Mouse (Mus musculus) urinary bladder, postnatal 14 days (tissue): ENCODE results near the gene Tceal9.
"Not testable (repeated sequence)": the region's sequence is repeated elsewhere in the genome, so short reads cannot be mapped to it uniquely, and the experiment has no call there.

Experiments
- DNase-seq: peaks from one replicate; pipeline ENCODE4 v3.0.0; 2021; ENCODE audit warnings: low spot score

The Tceal9 gene

DNA sequence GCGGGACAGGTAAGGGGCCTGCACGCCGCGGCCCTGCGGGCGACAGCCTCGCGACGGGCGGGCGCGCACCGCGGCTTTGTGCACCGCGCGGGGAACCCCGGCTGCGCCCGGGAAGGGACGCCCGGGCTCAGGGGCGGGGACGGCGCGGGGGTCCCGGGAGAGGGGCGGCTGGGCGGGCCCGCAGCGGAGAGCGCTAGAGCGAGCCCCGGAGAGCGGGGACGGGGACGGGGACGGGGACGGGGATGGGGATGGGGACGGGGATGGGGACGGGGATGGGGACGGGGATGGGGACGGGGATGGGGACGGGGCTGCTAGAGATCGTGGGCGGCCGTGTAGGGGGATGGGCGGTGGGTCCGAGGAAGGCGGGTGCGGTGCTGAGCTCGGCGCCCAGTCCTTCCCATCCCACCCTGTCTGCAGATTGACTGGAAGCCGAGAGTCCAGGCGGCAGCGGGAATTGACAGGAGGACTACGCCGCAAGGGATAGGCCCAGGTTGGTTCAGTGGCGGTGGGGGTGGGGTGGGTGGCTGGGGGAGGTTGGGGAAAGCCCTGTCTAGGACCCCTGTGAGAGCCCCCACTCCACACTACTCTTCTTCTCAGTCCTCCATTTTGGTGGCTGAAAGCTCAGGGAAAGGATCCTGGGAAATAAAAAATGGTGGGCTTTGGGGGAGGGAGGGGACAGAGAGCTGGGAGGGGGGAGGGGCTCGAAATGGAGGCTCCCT is 25.7 kb downstream of the Tceal9 start:
- not testable (repeated sequence) for DNase-seq

DNA sequence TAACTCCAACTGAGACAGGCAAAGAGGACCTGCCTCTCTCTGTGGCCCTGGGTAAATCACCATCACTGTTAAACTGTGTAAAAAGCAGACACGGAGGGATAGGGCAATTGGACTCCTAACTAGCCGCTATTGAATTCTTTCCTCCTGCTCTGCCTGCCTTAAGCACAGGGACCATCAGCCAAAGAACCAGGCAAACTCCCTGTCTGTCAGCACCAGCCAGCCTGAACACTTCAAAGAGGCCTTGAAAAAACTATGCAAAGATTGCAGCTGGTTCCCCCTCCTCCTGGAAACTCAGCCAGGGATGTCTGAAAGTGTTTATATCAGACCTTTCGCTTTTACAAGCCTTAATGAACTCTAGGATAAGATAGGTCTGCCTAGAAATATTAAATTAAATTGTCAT is 29.7 kb downstream of the Tceal9 start:
- DNase-seq, result no peak

DNA sequence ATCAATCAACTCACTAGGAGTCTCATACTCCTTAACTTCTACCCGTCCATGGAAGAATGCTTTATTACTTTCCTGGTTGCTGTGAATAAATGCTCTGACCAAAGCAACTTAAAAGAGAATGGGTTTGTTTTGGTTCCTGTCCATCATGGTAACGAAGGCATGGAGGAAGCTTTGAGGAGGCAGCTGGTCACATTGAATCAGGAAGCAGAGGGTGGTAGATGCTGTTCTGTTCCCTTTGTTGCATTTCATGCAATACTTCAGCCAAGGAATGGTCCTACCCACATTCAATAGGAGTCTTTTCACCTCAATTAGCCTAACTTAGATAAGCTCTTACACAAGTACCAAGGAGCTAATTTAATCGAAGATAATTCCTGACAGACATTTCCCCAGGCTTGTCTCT is 30.5 kb downstream of the Tceal9 start:
- DNase-seq, result no peak

DNA sequence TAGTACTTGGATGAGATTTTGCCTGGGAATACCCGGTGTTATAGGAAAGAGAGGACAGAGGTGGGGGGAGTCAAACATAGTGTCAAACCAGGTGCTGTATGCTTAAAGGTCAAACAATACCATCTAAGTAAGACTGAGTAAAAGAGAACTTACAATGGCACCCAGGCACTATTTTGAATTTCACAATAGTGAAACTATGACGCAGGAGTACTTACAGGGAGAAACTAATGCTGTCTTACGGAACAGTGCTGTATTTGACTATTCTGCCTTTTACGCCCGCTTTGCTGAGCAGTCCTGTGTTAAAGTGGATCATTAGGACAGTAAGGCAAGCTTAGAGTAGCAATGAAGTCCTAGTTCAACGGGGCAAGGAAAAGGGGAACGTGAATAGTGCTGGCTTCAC is 32.7 kb downstream of the Tceal9 start:
- no peak for DNase-seq

DNA sequence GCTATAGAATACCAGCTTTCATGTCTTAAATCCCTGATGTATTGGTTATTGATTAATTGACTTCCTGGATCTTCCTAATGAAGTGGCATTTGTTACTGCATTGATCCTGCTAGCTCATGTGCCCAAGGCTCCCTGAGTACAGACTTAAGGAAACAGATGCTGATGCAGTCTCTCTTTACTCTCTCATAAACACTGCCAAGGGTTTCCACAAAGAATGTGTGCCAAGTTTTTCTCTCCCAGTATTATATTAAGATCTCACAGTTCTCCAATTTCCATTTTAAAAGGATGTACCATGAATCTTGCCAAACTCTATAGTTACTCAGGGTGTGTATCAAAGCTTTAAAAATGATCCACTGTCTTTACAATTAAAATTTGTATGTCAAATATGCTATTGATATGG is 33.5 kb downstream of the Tceal9 start:
- DNase-seq, result no peak

DNA sequence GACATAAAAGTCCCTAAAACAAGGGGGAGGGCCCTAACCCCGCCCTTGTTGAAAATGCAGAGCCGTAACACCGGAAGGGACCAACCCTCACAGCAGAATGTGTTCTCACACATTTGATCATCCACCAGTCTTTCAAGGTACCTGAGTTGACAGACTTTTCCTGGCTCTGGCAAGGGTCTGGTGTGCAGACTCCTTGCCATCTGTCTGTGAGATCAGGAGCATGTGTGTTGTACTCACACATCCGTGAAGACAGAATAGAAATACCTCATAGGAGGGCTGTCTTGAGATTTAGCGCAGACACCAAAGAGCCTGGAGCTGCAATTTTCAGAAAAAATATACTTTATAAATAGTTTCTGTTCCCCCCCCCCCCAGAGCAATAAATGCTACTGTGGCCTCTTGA is 34.5 kb downstream of the Tceal9 start:
- no peak for DNase-seq

DNA sequence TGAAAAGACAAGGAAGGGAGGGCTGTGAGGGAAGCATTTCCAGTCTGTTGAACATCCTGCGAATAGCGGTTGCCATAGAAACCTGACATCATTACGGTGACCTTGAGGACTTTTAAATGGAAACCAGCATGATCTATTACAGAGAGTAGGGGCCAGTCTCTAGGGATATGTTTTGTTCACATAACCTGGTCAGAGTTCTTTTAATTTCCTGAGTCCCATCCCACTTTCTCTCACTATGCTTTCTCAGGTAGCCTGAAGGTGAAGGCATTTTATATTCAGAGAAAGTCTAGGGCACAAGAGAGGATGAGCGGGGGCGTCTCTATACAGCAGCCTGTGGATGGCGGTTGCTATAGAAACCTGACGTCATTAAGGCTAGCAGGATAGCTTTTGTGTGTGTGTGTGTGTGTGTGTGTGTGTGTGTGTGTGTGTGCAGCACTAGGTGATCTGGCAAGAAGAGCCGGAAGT is 46.0 kb downstream of the Tceal9 start:
- DNase-seq, result no peak
